In genomic region chr10:122693911-122694618, GRCm38 (mm10) we compare ENCODE assay signal across 15 mouse cellular contexts. TPM values are rescaled to one million over a fixed set of nuclear protein-coding genes. Genes with fewer than 3 reads are reported as not detected.
DNase-seq lines count a peak whose midpoint lies in the region; ATAC-seq and TF ChIP-seq lines count a peak whose summit lies in the region.
"Had no signal": no experiment of that assay in that cellular context is flagged by ENCODE, and none has a peak within 500 bp of the region (broad histone marks: within the 10 kb centered on the region; RNA-seq: fewer than 3 reads in every experiment).

No protein-coding gene starts in this region.

- peak; percentile 16 for DNase-seq in hindbrain, embryonic 11.5 days (ENCODE audit: low spot score)
- DNase-seq in hindbrain, postnatal 0 days (ENCODE audit: low spot score) = no peak
- no peak for DNase-seq in midbrain, embryonic 11.5 days (ENCODE audit: low spot score, missing footprints)
- DNase-seq in midbrain, embryonic 10.5 days (ENCODE audit: low spot score) = no peak
- DNase-seq in limb, embryonic 10.5 days (ENCODE audit: low spot score) = peak; percentile 37
- no peak for DNase-seq in gastrocnemius, postnatal 10 days
- no peak for DNase-seq in layer of hippocampus, adult 18-20 months (ENCODE audit: low spot score in 2 of 2)
- DNase-seq: adrenal gland, postnatal 14 days; heart, adult 18-20 months; kidney, adult 11 months; left cerebral cortex, postnatal 4 days; lung, adult 2 months; thymus, adult 18-20 months had no signal

- H3K4me2 ChIP-seq in hindbrain, embryonic 11.5 days (replicated peaks; ENCODE audit: low read depth, low read length) = no peak overlapping the region
- H3K4me2 ChIP-seq in hindbrain, postnatal 0 days (ENCODE audit: low read depth, low read length) = no peak overlapping the region
- H3K4me2 ChIP-seq in midbrain, embryonic 11.5 days = no peak overlapping the region; the same call in 1 of the 2 replicates
- H3K4me2 ChIP-seq in neural tube, embryonic 15.5 days = no peak overlapping the region
- H3K4me2 ChIP-seq: neural tube, embryonic 12.5 days had no signal

- H3K36me3 ChIP-seq in hindbrain, embryonic 11.5 days (ENCODE audit: control insufficient read depth, insufficient read depth, low read length) = no peaks in the 10 kb centered on the region
- H3K36me3 ChIP-seq in hindbrain, postnatal 0 days (ENCODE audit: insufficient read depth, low read length) = no peaks in the 10 kb centered on the region
- H3K36me3 ChIP-seq in midbrain, embryonic 11.5 days (ENCODE audit: control insufficient read depth, insufficient read depth, low read length) = no peaks in the 10 kb centered on the region
- H3K36me3 ChIP-seq in midbrain, embryonic 10.5 days = no peaks in the 10 kb centered on the region
- no peaks in the 10 kb centered on the region for H3K36me3 ChIP-seq in limb, embryonic 10.5 days
- no peaks in the 10 kb centered on the region for H3K36me3 ChIP-seq in neural tube, embryonic 15.5 days
- H3K36me3 ChIP-seq: neural tube, embryonic 12.5 days had no signal

- 57% methylated on average over 12 of the region's 17 CpGs for WGBS in hindbrain, embryonic 11.5 days
- 55% methylated on average over 12 of the region's 17 CpGs for WGBS in hindbrain, postnatal 0 days
- WGBS in midbrain, embryonic 11.5 days = 69% methylated on average over 17 of the region's 17 CpGs
- WGBS in midbrain, embryonic 10.5 days = 71% methylated on average over 17 of the region's 17 CpGs
- 73% methylated on average over 17 of the region's 17 CpGs for WGBS in limb, embryonic 10.5 days
- WGBS in neural tube, embryonic 15.5 days = 71% methylated on average over 12 of the region's 17 CpGs

- H3K9me3 ChIP-seq in hindbrain, embryonic 11.5 days (ENCODE audit: control insufficient read depth, low read length) = no peaks in the 10 kb centered on the region
- no peaks in the 10 kb centered on the region for H3K9me3 ChIP-seq in hindbrain, postnatal 0 days (ENCODE audit: low read length)
- H3K9me3 ChIP-seq in midbrain, embryonic 11.5 days (ENCODE audit: control insufficient read depth, low read length) = no peaks in the 10 kb centered on the region
- H3K9me3 ChIP-seq in midbrain, embryonic 10.5 days (replicated peaks) = no peaks in the 10 kb centered on the region
- no peaks in the 10 kb centered on the region for H3K9me3 ChIP-seq in limb, embryonic 10.5 days (replicated peaks)
- H3K9me3 ChIP-seq in neural tube, embryonic 15.5 days (replicated peaks) = no peaks in the 10 kb centered on the region
- H3K9me3 ChIP-seq: neural tube, embryonic 12.5 days had no signal

- H3K9ac ChIP-seq in hindbrain, embryonic 11.5 days (ENCODE audit: low read depth, low read length) = no peak overlapping the region
- no peak overlapping the region for H3K9ac ChIP-seq in hindbrain, postnatal 0 days (replicated peaks; ENCODE audit: low read length)
- H3K9ac ChIP-seq in midbrain, embryonic 11.5 days (ENCODE audit: low read length) = no peak overlapping the region
- no peak overlapping the region for H3K9ac ChIP-seq in neural tube, embryonic 15.5 days (replicated peaks)
- H3K9ac ChIP-seq: neural tube, embryonic 12.5 days had no signal

- H3K4me1 ChIP-seq in hindbrain, embryonic 11.5 days (replicated peaks; ENCODE audit: control insufficient read depth, insufficient read depth, low read length) = no peaks in the 10 kb centered on the region
- no peaks in the 10 kb centered on the region for H3K4me1 ChIP-seq in hindbrain, postnatal 0 days (ENCODE audit: insufficient read depth, low read length)
- H3K4me1 ChIP-seq in midbrain, embryonic 11.5 days (ENCODE audit: control insufficient read depth, insufficient read depth, low read length) = no peaks in the 10 kb centered on the region
- H3K4me1 ChIP-seq in midbrain, embryonic 10.5 days = peaks cover 14% of the 10 kb centered on the region; the same call in 1 of the 2 replicates
- H3K4me1 ChIP-seq in limb, embryonic 10.5 days = peaks cover 18% of the 10 kb centered on the region
- peaks cover 18% of the 10 kb centered on the region for H3K4me1 ChIP-seq in neural tube, embryonic 15.5 days

- H3K4me3 ChIP-seq in hindbrain, embryonic 11.5 days (ENCODE audit: low read depth, low read length) = no peak overlapping the region
- no peak overlapping the region for H3K4me3 ChIP-seq in hindbrain, postnatal 0 days (ENCODE audit: low read length)
- no peak overlapping the region for H3K4me3 ChIP-seq in midbrain, embryonic 11.5 days (ENCODE audit: low read depth, low read length)
- H3K4me3 ChIP-seq in midbrain, embryonic 10.5 days = no peak overlapping the region
- no peak overlapping the region for H3K4me3 ChIP-seq in limb, embryonic 10.5 days
- H3K4me3 ChIP-seq in neural tube, embryonic 15.5 days (replicated peaks) = no peak overlapping the region
- H3K4me3 ChIP-seq: neural tube, embryonic 12.5 days had no signal

- no peak overlapping the region for H3K27ac ChIP-seq in hindbrain, embryonic 11.5 days (ENCODE audit: low read depth, low read length)
- no peak overlapping the region; the same call in 1 of the 2 replicates for H3K27ac ChIP-seq in hindbrain, postnatal 0 days
- H3K27ac ChIP-seq in midbrain, embryonic 11.5 days (ENCODE audit: low read depth, low read length) = no peak overlapping the region
- H3K27ac ChIP-seq in midbrain, embryonic 10.5 days (replicated peaks) = no peak overlapping the region
- H3K27ac ChIP-seq in limb, embryonic 10.5 days = peak overlapping the region; percentile 39; the same call in 1 of the 2 replicates
- H3K27ac ChIP-seq in neural tube, embryonic 15.5 days (replicated peaks) = peak overlapping the region; percentile 61; the same call in 1 of the 2 replicates
- H3K27ac ChIP-seq: neural tube, embryonic 12.5 days had no signal

- no peaks in the 10 kb centered on the region for H3K27me3 ChIP-seq in hindbrain, embryonic 11.5 days (ENCODE audit: control insufficient read depth, insufficient read depth, low read length)
- no peaks in the 10 kb centered on the region for H3K27me3 ChIP-seq in hindbrain, postnatal 0 days (ENCODE audit: insufficient read depth, low read length)
- H3K27me3 ChIP-seq in midbrain, embryonic 11.5 days (ENCODE audit: control insufficient read depth, insufficient read depth, low read length) = no peaks in the 10 kb centered on the region
- H3K27me3 ChIP-seq in midbrain, embryonic 10.5 days (ENCODE audit: low read depth, poor library complexity, severe bottlenecking) = no peaks in the 10 kb centered on the region
- H3K27me3 ChIP-seq in limb, embryonic 10.5 days (ENCODE audit: low read depth, poor library complexity, severe bottlenecking) = no peaks in the 10 kb centered on the region
- H3K27me3 ChIP-seq in neural tube, embryonic 15.5 days (replicated peaks) = no peaks in the 10 kb centered on the region
- H3K27me3 ChIP-seq: neural tube, embryonic 12.5 days had no signal

- 0 out of 2 replicates have a peak, but pooled peaks have one; percentile 25 for ATAC-seq in hindbrain, embryonic 11.5 days (ENCODE audit: low FRiP score)
- no peak for ATAC-seq in hindbrain, postnatal 0 days
- ATAC-seq in midbrain, embryonic 11.5 days (ENCODE audit: low FRiP score) = peak; percentile 33; the same call in 1 of the 2 replicates
- no peak for ATAC-seq in neural tube, embryonic 15.5 days (ENCODE audit: low FRiP score)

- TF ChIP-seq CTCF in hindbrain, postnatal 0 days (IDR thresholded peaks at IDR 0.05; ENCODE audit: low read depth) = no peak

RNA-seq across cellular contexts. Expression of gene Ppm1h, which starts 15.5 kb away (rescaled TPM):
- 8.1 and 9.7 TPM in 2 replicates for polyA plus RNA-seq in hindbrain, embryonic 11.5 days (2014; fragmentation: Nextera tagmentation; extraction: Ambion mirVana)
- 50.6 and 60.2 TPM in 2 replicates for total RNA-seq in hindbrain, postnatal 0 days (2014; rRNA removed)
- polyA plus RNA-seq in hindbrain, postnatal 0 days (2015; fragmentation: Nextera tagmentation; extraction: Ambion mirVana) = 50.3 and 54.9 TPM in 2 replicates
- polyA plus RNA-seq in midbrain, embryonic 11.5 days (2014; fragmentation: Nextera tagmentation; extraction: Ambion mirVana) = 5.4 and 5.9 TPM in 2 replicates
- polyA plus RNA-seq in midbrain, embryonic 10.5 days (2016; fragmentation: Nextera tagmentation; extraction: Ambion mirVana) = 3.3 and 4.2 TPM in 2 replicates
- 2.9 and 4.4 TPM in 2 replicates for polyA plus RNA-seq in limb, embryonic 10.5 days (2016; fragmentation: Nextera tagmentation; extraction: Ambion mirVana)
- polyA plus RNA-seq in neural tube, embryonic 15.5 days (2015; fragmentation: Nextera tagmentation; extraction: Ambion mirVana) = 32.6 and 35.1 TPM in 2 replicates
- total RNA-seq in gastrocnemius, postnatal 10 days (2021) = 1 to 10 TPM; 3.1 to 4.8 TPM
- total RNA-seq in layer of hippocampus, adult 18-20 months (2021) = 10 to 100 TPM; 68.7 to 70.3 TPM

Comparison
In these comparisons a context has a peak if more than half of its experiments do, and no peak if none do; other contexts are left out.
1. ATAC-seq: peak in hindbrain, embryonic 11.5 days (single experiment) and midbrain, embryonic 11.5 days (single experiment); none in hindbrain, postnatal 0 days (single experiment) and neural tube, embryonic 15.5 days (single experiment).
2. DNase-seq: peak in hindbrain, embryonic 11.5 days (single experiment) and limb, embryonic 10.5 days (single experiment); none in hindbrain, postnatal 0 days (single experiment), midbrain, embryonic 11.5 days (single experiment), midbrain, embryonic 10.5 days (single experiment), gastrocnemius, postnatal 10 days (single experiment) and layer of hippocampus, adult 18-20 months (0 of 2).
3. H3K27ac ChIP-seq: peak in limb, embryonic 10.5 days (single experiment) and neural tube, embryonic 15.5 days (single experiment); none in hindbrain, embryonic 11.5 days (single experiment), hindbrain, postnatal 0 days (single experiment), midbrain, embryonic 11.5 days (single experiment) and midbrain, embryonic 10.5 days (single experiment).